Mouse (Mus musculus) olfactory bulb, adult 2 months (tissue): ENCODE measurements at regions not wholly inside any gene's neighbourhood (a gene's known extent, or its start where the extent isn't known, plus 50 kb on each side); places are given as distances from the start of the nearest gene placed in this dataset.
"Not testable (repeated sequence)": the region's sequence is repeated elsewhere in the genome, so short reads cannot be mapped to it uniquely, and the experiment has no call there.

Experiments used
- H3K27ac ChIP-seq: fragments of 200-500 bp; 2 replicates; pipeline ENCODE4 v1.5.1; 2012; ENCODE audit warnings: low read depth, low read length; ENCODE audit not compliant: insufficient read depth
- H3K4me1 ChIP-seq: fragments of 200-500 bp; 2 replicates; pipeline ENCODE4 v1.6.1; 2012; ENCODE audit warnings: low read length; ENCODE audit not compliant: control insufficient read depth, insufficient read depth
- H3K4me3 ChIP-seq: fragments of 200-500 bp; 2 replicates; pipeline ENCODE4 v1.5.1; 2012; ENCODE audit warnings: mild to moderate bottlenecking, low read depth, low read length, moderate library complexity; ENCODE audit not compliant: insufficient read depth
- CTCF ChIP-seq: fragments of 200-500 bp; IDR thresholded peaks from 2 replicates; pipeline ENCODE4 v1.5.1; 2012; ENCODE audit warnings: low read depth, mild to moderate bottlenecking, low read length, moderate library complexity; ENCODE audit not compliant: insufficient read depth
- POLR2A ChIP-seq: fragments of 200-500 bp; IDR thresholded peaks from 2 replicates; pipeline ENCODE4 v1.6.1; 2012; ENCODE audit warnings: mild to moderate bottlenecking, low read depth, low read length, moderate library complexity; ENCODE audit not compliant: insufficient read depth
- WGBS: fragments of 180-500 bp; shearing (Covaris S2); methylation state at CpG from one replicate; pipeline ENCODE4 v1.1.7; 2018; 5-methylcytosine and 5-hydroxymethylcytosine counted together

DNA sequence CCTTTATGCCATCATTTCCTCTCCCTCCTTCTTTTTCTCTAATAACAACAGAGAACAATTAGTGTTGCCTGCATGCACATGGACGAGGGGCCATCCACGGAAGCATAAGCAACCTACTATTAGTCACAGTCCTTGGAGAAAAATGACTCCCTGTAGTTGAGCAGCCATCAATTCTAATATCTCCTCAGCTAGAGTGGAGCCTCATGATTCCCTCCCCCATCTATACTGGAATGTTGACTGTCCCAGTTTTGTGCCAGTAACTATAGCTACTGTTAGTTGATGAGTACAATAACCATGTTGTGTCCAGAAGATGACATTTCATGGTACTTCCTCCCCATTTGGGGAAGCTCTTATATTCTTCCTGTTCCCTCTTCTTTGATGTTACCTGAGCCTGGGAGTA is 64.3 kb upstream of the Rtn4 start:
- H3K27ac ChIP-seq = no peak overlapping the region
- H3K4me3 ChIP-seq = no peak overlapping the region
- TF ChIP-seq POLR2A = no peak
- TF ChIP-seq CTCF = no peak
- 48% methylated on average over 2 of the region's 2 CpGs for WGBS
- H3K4me1 ChIP-seq = peaks cover 5% of the 10 kb centered on the region

DNA sequence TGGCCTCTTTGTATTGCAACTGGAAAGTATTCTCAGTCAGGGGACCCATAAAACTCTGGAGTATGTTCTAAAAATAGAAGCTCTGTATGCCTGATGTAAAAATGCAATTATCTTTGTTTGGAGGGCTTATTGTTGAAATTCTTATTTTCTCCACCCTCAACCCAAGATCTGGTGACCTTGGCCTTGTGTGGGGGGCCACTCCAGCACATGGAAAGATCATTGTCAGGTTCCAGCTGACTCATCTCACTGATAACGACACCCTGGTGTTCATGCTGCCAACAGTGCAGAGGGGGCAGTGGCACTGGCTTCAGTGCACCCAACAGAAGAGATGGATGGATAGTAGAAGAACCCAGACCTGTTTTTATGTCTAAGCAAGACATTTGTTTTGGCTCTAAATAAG is 60.3 kb upstream of the Rtn4 start:
- H3K4me1 ChIP-seq = peaks cover 15% of the 10 kb centered on the region
- H3K4me3 ChIP-seq = no peak overlapping the region
- TF ChIP-seq CTCF = no peak
- TF ChIP-seq POLR2A = no peak
- H3K27ac ChIP-seq = no peak overlapping the region
- 23% methylated on average over 1 of the region's 1 CpGs for WGBS

GRCm38 (mm10) chr11:29633288-29633687 is 59.5 kb upstream of the Rtn4 start:
- peaks cover 20% of the 10 kb centered on the region for H3K4me1 ChIP-seq
- WGBS = 89% methylated on average over 1 of the region's 1 CpGs

GRCm38 (mm10) chr11:29636759-29637200 is 56.0 kb upstream of the Rtn4 start:
- Histone ChIP-seq H3K4me1 (peaks cover 23% of the 10 kb centered on the region), H3K4me3 (no peak overlapping the region), H3K27ac (peak overlapping the region; percentile 27)
- 14% methylated on average over 6 of the region's 6 CpGs for WGBS
- TF ChIP-seq POLR2A = no peak
- no peak for TF ChIP-seq CTCF

More at GRCm38 (mm10) chr11:29633288-29633687, 59.5 kb upstream of the Rtn4 start:
- not testable (repeated sequence) for H3K27ac ChIP-seq, H3K4me3 ChIP-seq

DNA sequence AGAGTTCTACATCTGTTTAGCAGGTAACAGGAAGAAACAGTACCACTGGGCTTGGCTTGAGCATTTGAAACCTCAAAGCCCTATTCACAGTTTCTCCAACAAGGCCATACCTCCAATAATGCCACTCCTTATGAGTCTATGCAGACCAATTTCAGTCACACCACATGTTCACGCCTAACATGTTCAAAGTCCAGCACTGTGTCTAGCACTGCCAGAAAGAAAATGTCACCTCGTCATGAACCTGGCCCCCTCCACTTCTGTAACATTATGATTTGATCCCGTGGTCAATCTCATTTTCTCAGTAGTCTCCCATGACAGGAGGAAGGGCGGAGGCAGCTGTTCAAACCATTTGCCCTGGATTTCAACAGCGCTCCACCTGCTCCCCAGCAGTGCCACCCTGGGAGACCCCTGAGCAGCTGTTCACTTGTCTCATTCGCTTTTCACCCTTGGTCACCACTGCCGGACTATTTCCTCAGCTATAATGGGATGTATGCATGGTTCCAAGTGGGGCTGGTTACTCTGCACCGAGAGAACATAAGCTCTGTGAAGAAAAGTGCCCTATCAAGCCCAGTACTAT is 54.6 kb upstream of the Rtn4 start:
- H3K27ac ChIP-seq = no peak overlapping the region
- no peak overlapping the region for H3K4me3 ChIP-seq
- peaks cover 18% of the 10 kb centered on the region for H3K4me1 ChIP-seq
- WGBS = 82% methylated on average over 8 of the region's 8 CpGs
- no peak for TF ChIP-seq CTCF
- TF ChIP-seq POLR2A = no peak

DNA sequence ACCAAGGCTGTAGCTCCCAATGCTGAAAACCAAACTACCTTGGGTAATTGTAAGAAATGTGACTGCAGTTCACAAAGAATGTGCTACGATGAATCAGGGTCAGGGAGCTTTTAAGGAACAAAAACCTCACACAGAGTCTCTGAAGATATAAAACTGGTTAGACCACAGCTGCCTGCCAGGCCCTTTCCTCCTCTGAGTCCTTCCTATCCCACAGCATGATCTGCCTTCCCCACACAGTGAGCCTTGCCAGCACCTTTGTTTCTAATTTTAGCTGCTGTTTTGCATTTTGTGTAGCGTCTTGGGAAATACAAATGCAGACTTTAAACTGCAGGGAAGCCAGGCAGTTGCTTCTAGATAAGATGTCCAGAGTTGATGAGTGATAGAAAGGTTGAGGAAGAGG is 53.9 kb upstream of the Rtn4 start:
- TF ChIP-seq POLR2A (no peak), CTCF (no peak)
- WGBS = 6% methylated on average over 2 of the region's 2 CpGs
- Histone ChIP-seq H3K4me1 (peaks cover 18% of the 10 kb centered on the region), H3K4me3 (no peak overlapping the region), H3K27ac (peak overlapping the region; percentile 65)
